Mouse (Mus musculus) midbrain, embryonic 11.5 days (tissue): ENCODE results near the gene Arhgdib. TPM values are rescaled to one million over a fixed set of nuclear protein-coding genes. Genes with fewer than 3 reads are reported as not detected.

ENCODE experiments used
- ATAC-seq: fragments of 200-750 bp; cut with Nextera tagmentation; 2 replicates; pipeline ENCODE4 v1.8.0; 2017; ENCODE audit warnings: moderate TSS enrichment, moderate library complexity; ENCODE audit not compliant: low FRiP score
- DNase-seq: peaks from one replicate; pipeline ENCODE4 v3.0.0; 2015; ENCODE audit warnings: low spot score; ENCODE audit errors: missing footprints
- H3K27ac ChIP-seq: fragments of 300-500 bp; sonication (generic); 2 replicates; pipeline ENCODE4 v1.5.1; 2014; ENCODE audit warnings: low read depth, low read length
- H3K27me3 ChIP-seq: fragments of 300-500 bp; sonication (generic); 2 replicates; pipeline ENCODE4 v1.6.1; 2014; ENCODE audit warnings: mild to moderate bottlenecking, low read length, moderate library complexity, mixed read lengths; ENCODE audit not compliant: control insufficient read depth, insufficient read depth
- H3K36me3 ChIP-seq: fragments of 300-500 bp; sonication (generic); 2 replicates; pipeline ENCODE4 v1.6.1; 2014; ENCODE audit warnings: mild to moderate bottlenecking, low read length, moderate library complexity, mixed read lengths; ENCODE audit not compliant: control insufficient read depth, insufficient read depth
- H3K4me1 ChIP-seq: fragments of 300-500 bp; sonication (generic); 2 replicates; pipeline ENCODE4 v1.6.1; 2014; ENCODE audit warnings: low read length; ENCODE audit not compliant: control insufficient read depth, insufficient read depth
- H3K4me2 ChIP-seq: fragments of 300-500 bp; sonication (generic); 2 replicates; pipeline ENCODE4 v1.6.1; 2014; ENCODE audit warnings: mild to moderate bottlenecking, moderate library complexity
- H3K4me3 ChIP-seq: fragments of 300-500 bp; sonication (generic); 2 replicates; pipeline ENCODE4 v1.5.1; 2014; ENCODE audit warnings: low read depth, low read length
- H3K9ac ChIP-seq: fragments of 300-500 bp; sonication (generic); 2 replicates; pipeline ENCODE4 v1.6.1; 2014; ENCODE audit warnings: low read length
- H3K9me3 ChIP-seq: fragments of 300-500 bp; sonication (generic); 2 replicates; pipeline ENCODE4 v1.6.1; 2016; ENCODE audit warnings: low read length; ENCODE audit not compliant: control insufficient read depth
- WGBS: fragments of 180-500 bp; shearing (Covaris S2); extraction: QIAGEN DNeasy Blood & Tissue Kit; methylation state at CpG from one replicate; pipeline ENCODE4 v1.1.7; 2014; 5-methylcytosine and 5-hydroxymethylcytosine counted together
- polyA plus RNA-seq: library from polyadenylated mRNA; unstranded; fragments of >200 nt; fragmentation: Nextera tagmentation; extraction: Ambion mirVana; gene quantifications from 2 replicates; pipeline ENCODE4 v1.2.1, GENCODE M21; 2014

Arhgdib gene
- polyA plus RNA-seq, 1 experiment from 2014 or later, result 26.4 TPM

DNA sequence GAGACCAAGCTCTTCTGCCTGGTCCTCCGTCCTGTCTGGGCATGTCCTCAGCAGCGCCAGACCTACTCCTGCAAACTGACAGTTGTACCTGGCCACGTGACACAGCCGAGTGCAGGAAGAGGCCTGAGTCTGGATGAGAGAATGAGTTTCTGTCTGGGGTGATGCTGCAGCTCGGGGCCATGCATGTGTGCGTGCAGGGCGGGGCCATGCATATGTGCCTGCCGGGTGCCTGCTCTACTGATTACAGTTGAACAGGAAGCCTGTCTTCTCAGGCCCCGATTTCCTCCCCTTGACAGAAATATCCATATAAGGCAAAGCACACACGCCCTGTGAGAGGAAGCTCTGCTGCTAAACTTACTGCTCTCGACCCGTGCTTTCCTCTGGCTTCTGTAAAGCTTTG is 11.0 kb downstream of the Arhgdib start:
- H3K4me1 ChIP-seq, result no peaks in the 10 kb centered on the region
- H3K27me3 ChIP-seq, result no peaks in the 10 kb centered on the region
- H3K36me3 ChIP-seq, result no peaks in the 10 kb centered on the region
- peak; percentile 42; the same call in 1 of the 2 replicates for ATAC-seq
- no peak overlapping the region for H3K9ac ChIP-seq
- H3K4me3 ChIP-seq, result no peak overlapping the region
- H3K4me2 ChIP-seq, result no peak overlapping the region
- no peaks in the 10 kb centered on the region for H3K9me3 ChIP-seq
- H3K27ac ChIP-seq, result no peak overlapping the region
- DNase-seq, result no peak
- WGBS, result 68% methylated on average over 12 of the region's 12 CpGs

DNA sequence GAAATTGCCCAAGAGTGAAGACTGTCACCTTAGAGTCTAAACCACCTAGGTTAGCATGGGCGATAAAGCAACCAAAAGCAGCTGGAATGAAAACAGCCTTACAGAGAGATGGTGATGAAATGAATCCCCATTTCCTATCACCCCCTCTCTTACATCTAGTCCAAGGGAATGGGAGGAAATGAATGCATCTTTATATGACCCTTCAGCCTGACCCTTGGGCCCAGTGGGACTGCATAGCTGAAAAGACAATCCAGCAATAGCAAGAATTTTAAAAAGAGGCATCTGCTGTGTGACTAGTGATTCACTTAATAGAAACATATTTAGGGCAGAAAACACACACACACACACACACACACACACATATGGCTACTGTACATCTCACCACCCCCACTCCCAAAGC is 14.1 kb downstream of the Arhgdib start:
- 82% methylated on average over 1 of the region's 1 CpGs for WGBS
- H3K9ac ChIP-seq, result no peak overlapping the region

DNA sequence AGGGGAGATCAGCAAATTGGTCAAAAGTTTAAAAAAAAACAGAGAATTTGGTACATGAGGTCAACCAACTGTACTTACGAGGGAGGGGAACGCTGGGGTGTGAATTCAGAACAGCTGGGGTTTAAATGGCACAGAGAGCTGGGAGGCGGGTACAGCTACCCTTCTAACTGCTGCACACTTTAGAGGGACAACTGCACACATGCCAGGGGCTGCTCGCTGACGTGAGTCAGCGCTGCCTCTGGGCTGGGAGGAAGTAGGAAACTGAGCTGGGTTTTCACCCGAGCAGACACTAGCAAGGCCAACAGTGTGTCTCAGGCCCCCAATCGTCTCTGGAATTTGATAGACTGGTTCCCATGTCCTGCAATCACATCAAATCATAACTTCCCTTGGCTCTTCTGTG is 16.6 kb downstream of the Arhgdib start:
- H3K27ac ChIP-seq, result no peak overlapping the region
- no peaks in the 10 kb centered on the region for H3K9me3 ChIP-seq
- no peak for ATAC-seq
- H3K27me3 ChIP-seq, result no peaks in the 10 kb centered on the region
- H3K36me3 ChIP-seq, result no peaks in the 10 kb centered on the region
- DNase-seq, result no peak
- H3K4me3 ChIP-seq, result no peak overlapping the region
- H3K9ac ChIP-seq, result no peak overlapping the region
- no peaks in the 10 kb centered on the region for H3K4me1 ChIP-seq
- 82% methylated on average over 8 of the region's 8 CpGs for WGBS
- no peak overlapping the region for H3K4me2 ChIP-seq

More for the DNA sequence above, 14.1 kb downstream of the Arhgdib start:
- DNase-seq (no peak), ATAC-seq (no peak)
- Histone ChIP-seq H3K4me2 (no peak overlapping the region), H3K4me3 (no peak overlapping the region), H3K27ac (no peak overlapping the region), H3K27me3 (no peaks in the 10 kb centered on the region), H3K9me3 (no peaks in the 10 kb centered on the region), H3K36me3 (no peaks in the 10 kb centered on the region), H3K4me1 (no peaks in the 10 kb centered on the region)

DNA sequence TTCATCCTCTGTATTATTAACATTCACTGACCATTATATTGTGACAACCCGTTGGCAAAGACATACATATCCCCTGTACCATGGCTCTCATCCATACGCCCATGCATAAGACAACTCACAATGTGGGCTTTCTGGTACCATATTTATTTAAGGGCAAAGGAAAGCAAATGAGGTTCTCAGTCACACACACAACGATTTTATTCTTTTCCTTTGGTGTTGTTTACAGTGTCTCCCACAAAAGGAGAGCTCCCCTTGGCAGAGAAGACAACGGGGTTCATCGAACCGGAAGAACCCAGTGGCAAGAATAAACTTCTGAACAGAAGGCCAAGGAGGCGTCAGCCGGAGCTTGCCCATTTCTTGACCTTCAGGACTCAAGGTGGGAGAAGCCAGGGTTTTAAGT is 18.2 kb downstream of the Arhgdib start, which contains the start of gene Pde6h:
Pde6h (plus strand) TSS at position 301 of the 400 bp plus-strand sequence.
- Histone ChIP-seq H3K4me2 (no peak within 1 kb of the TSS), H3K9me3 (no peaks in the 10 kb centered on the region), H3K27ac (no peak within 1 kb of the TSS), H3K4me3 (no peak within 1 kb of the TSS), H3K36me3 (no peaks in the 10 kb centered on the region), H3K9ac (no peak within 1 kb of the TSS), H3K4me1 (no peaks in the 10 kb centered on the region), H3K27me3 (no peaks in the 10 kb centered on the region)
- ATAC-seq, result no peak
- 93% methylated on average over 8 of the region's 8 CpGs for WGBS
- no peak for DNase-seq

DNA sequence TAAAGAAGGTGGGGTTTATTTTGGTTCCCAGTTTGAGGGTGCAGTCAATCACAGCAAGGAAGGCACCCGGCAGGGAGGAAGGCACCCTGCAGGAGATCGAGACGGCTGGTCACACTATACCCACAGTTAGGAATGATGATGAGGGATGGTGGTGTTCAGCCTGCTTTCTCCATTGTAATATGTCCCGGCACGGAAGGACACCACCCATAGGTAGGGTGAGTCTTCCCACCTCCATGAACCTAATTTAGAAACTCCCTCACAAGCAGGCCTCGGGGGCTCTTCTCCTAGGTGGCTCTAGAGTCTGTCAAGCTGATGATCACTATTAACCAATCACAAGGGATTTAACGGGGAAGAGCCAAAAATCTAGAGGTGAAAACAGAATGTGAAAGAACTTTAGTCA is 18.8 kb downstream of the Arhgdib start:
- H3K36me3 ChIP-seq, result no peaks in the 10 kb centered on the region
- H3K9me3 ChIP-seq, result no peaks in the 10 kb centered on the region
- no peak for ATAC-seq
- no peak for DNase-seq
- H3K9ac ChIP-seq, result no peak overlapping the region
- no peak overlapping the region for H3K4me2 ChIP-seq
- 88% methylated on average over 7 of the region's 7 CpGs for WGBS
- no peaks in the 10 kb centered on the region for H3K27me3 ChIP-seq
- no peak overlapping the region for H3K4me3 ChIP-seq
- no peaks in the 10 kb centered on the region for H3K4me1 ChIP-seq
- no peak overlapping the region for H3K27ac ChIP-seq

DNA sequence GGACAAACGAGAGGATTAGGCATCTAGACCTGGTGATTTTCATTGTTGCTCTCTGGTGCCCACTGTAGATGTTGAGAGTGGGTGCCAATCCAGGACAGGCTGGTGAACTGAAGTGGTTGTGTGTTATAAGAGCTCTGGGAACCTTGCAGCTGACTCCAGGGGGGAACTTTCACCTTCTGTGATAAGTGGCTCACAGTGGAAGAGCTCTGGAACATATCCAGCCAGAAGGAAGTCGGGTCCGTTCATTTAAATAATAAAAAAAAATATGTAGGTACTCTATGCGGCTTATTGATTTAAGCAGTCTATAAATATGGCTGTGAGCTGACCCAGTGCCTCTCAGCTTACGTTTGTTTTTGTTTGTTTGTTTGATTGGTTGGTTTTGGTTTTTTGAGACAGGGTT is 19.6 kb downstream of the Arhgdib start, which contains the start of gene Erp27:
Erp27 (minus strand) TSS at position 101 of the 400 bp plus-strand sequence.
- DNase-seq (no peak), ATAC-seq (no peak)
- H3K4me3 ChIP-seq, result no peak within 1 kb of the TSS
- H3K4me1 ChIP-seq, result no peaks in the 10 kb centered on the region
- H3K4me2 ChIP-seq, result no peak within 1 kb of the TSS
- H3K9ac ChIP-seq, result no peak within 1 kb of the TSS
- no peaks in the 10 kb centered on the region for H3K9me3 ChIP-seq
- no peak within 1 kb of the TSS for H3K27ac ChIP-seq
- no peaks in the 10 kb centered on the region for H3K36me3 ChIP-seq
- 82% methylated on average over 5 of the region's 5 CpGs for WGBS
- H3K27me3 ChIP-seq, result no peaks in the 10 kb centered on the region

DNA sequence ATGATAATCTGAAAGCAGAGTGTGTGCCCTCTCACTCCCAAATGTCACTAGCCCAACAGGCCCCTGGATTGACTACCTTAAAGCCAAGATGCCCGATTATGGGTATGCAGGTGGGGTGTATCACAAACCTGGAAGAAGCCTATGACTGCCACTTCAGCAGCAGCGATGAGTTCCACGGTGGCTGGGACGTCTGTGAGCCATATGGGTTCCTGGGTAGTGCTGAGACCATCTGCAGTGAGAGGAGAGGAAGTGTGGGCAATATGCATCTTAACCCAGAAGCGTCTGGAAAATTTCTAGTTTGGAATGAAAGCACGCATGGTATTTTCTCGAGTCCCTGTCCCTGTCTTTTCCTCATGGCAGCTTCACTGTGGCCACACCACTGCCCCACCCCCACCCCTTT is 20.1 kb downstream of the Arhgdib start:
- ATAC-seq (no peak), DNase-seq (no peak)
- no peaks in the 10 kb centered on the region for H3K36me3 ChIP-seq
- no peaks in the 10 kb centered on the region for H3K4me1 ChIP-seq
- no peaks in the 10 kb centered on the region for H3K27me3 ChIP-seq
- 89% methylated on average over 7 of the region's 7 CpGs for WGBS
- no peak overlapping the region for H3K9ac ChIP-seq
- H3K4me3 ChIP-seq, result no peak overlapping the region
- H3K4me2 ChIP-seq, result no peak overlapping the region
- no peaks in the 10 kb centered on the region for H3K9me3 ChIP-seq
- no peak overlapping the region for H3K27ac ChIP-seq

DNA sequence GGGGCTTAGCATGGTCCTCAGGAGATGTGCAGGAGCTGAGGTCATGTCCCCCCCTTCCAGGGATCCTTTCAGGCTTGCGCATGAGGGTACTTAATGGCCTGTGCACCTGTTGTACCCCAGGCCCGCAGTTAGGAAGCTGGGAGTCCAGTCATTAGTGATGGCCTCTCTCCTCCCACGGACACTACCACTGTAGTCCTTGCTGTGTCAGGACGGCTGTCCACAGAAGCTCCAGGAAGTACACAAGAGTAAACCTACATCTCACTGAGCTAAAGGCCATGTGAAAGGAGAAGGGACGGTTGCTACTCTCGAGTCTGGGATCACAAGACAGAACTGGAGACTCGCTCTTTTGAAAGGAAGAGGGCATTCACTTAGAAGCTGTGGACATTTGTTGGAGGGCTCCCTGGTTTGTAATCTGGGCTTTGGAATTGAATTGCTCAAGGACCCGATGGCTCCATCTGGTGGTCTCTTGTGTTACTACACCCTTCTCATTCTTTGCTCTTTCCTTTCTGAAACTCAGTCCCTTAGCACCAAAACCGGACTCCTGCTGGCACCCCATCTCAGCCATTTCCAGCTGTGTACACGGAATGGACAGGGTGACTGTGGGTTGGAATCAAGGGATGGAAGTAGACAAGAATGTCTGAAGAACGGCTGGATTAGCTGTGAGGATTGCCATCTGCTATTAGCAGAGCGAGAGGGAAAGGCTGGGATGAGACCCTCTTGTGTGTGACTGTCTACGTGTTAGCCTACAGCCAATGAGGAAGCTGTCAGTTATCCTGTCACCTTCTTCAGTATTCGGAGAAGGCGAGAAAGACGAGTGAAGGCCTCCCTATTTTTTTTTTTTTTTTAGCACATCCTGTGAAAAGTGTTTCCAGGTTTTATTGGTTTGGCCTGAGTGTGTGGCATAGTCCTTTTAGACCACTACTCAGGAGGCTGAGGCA is 21.1 kb downstream of the Arhgdib start:
- Histone ChIP-seq H3K4me3 (no peak overlapping the region), H3K9me3 (no peaks in the 10 kb centered on the region), H3K9ac (peak overlapping the region; percentile 31; the same call in 1 of the 2 replicates), H3K4me1 (no peaks in the 10 kb centered on the region), H3K27me3 (no peaks in the 10 kb centered on the region), H3K36me3 (no peaks in the 10 kb centered on the region), H3K4me2 (no peak overlapping the region), H3K27ac (no peak overlapping the region)
- peak; percentile 65; the same call in 1 of the 2 replicates for ATAC-seq
- peak; percentile 98 for DNase-seq
- 49% methylated on average over 16 of the region's 16 CpGs for WGBS

DNA sequence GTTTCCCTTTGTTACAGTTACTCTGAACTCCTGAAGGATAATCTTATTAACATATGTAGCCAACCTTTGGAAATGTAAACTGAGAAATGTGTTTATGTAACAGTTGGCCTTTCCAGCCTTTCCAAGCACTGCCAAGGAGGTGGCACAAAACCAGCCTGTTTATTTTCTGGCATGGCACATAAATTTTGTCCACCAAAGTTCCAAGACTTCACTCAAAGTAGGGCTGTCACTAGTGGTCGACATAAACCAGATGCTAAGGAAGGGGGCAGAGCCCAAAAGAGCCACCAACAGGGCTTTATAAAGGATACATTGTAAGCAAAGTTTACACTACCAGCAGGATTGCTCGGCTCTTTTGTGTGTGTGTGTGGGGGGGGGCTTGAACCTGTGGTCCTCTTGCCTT is 23.8 kb downstream of the Arhgdib start:
- Histone ChIP-seq H3K9ac (no peak overlapping the region), H3K36me3 (no peaks in the 10 kb centered on the region), H3K27ac (no peak overlapping the region), H3K4me1 (peaks cover 2% of the 10 kb centered on the region; the same call in 1 of the 2 replicates), H3K4me2 (no peak overlapping the region), H3K9me3 (no peaks in the 10 kb centered on the region), H3K4me3 (no peak overlapping the region), H3K27me3 (no peaks in the 10 kb centered on the region)
- no peak for DNase-seq
- WGBS, result 23% methylated on average over 2 of the region's 2 CpGs
- ATAC-seq, result no peak
